Mouse (Mus musculus) neural tube, embryonic 15.5 days (tissue): ENCODE measurements at regions not wholly inside any gene's neighbourhood (a gene's known extent, or its start where the extent isn't known, plus 50 kb on each side); places are given as distances from the start of the nearest gene placed in this dataset.
A peak's percentile ranks its signal among the peaks of the same experiment; 100 is the strongest.

ENCODE experiments used
- ATAC-seq: fragments of 200-750 bp; cut with Nextera tagmentation; 2 replicates; pipeline ENCODE4 v1.8.0; 2017; ENCODE audit warnings: mild to moderate bottlenecking, moderate TSS enrichment, moderate library complexity; ENCODE audit not compliant: low FRiP score
- H3K27ac ChIP-seq: fragments of 300-500 bp; sonication (generic); replicated peaks from 2 replicates; pipeline ENCODE4 v1.5.1; 2015; ENCODE audit warnings: mild to moderate bottlenecking, inconsistent platforms
- H3K27me3 ChIP-seq: fragments of 300-500 bp; sonication (generic); replicated peaks from 2 replicates; pipeline ENCODE4 v1.6.1; 2015; ENCODE audit warnings: inconsistent platforms
- H3K36me3 ChIP-seq: fragments of 300-500 bp; sonication (generic); 2 replicates; pipeline ENCODE4 v1.6.1; 2015; ENCODE audit warnings: inconsistent platforms
- H3K4me1 ChIP-seq: fragments of 300-500 bp; sonication (generic); 2 replicates; pipeline ENCODE4 v1.6.1; 2015; ENCODE audit warnings: inconsistent platforms
- H3K4me2 ChIP-seq: fragments of 300-500 bp; sonication (generic); 2 replicates; pipeline ENCODE4 v1.6.1; 2015; ENCODE audit warnings: inconsistent platforms, mild to moderate bottlenecking, moderate library complexity
- H3K4me3 ChIP-seq: fragments of 300-500 bp; sonication (generic); replicated peaks from 2 replicates; pipeline ENCODE4 v1.5.1; 2015; ENCODE audit warnings: mild to moderate bottlenecking, inconsistent platforms
- H3K9ac ChIP-seq: fragments of 300-500 bp; sonication (generic); replicated peaks from 2 replicates; pipeline ENCODE4 v1.6.1; 2015; ENCODE audit warnings: mild to moderate bottlenecking, inconsistent platforms
- H3K9me3 ChIP-seq: fragments of 300-500 bp; sonication (generic); replicated peaks from 2 replicates; pipeline ENCODE4 v1.6.1; 2016; ENCODE audit warnings: inconsistent platforms
- WGBS: fragments of 180-500 bp; shearing (Covaris S2); methylation state at CpG from one replicate; pipeline ENCODE4 v1.1.7; 2015; ENCODE audit warnings: mixed read lengths; 5-methylcytosine and 5-hydroxymethylcytosine counted together

DNA sequence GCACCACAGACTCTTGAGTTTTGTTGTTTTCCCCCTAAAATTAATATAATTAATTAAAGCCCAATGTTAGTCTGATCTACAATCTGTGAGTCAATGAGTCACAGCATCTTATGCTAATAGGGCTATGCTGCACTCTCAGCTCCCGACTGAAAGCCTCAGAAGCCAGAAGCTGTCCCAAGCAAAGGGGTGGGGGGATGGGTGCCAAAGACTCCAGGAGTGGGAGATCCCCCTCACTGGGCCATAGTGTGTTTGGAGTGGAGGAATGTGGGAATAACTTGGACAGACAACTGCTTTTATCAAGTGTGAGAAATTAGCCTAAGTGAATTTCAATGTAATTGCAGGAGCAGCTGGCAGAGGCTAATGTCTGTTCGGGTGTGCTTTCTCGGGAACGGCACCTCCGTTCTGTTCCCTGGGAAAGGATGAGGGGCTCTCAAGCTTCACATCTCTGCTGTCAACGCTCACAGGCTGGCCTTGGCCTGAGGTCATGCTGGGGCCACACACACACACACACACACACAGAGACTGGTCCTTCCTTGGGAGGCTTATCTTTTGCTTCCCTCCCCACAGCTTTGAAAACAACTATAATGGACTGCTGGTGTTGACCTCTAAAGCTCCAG, 124.2 kb upstream of the 1700016C15Rik start:
- peaks cover 4% of the 10 kb centered on the region; the same call in 1 of the 2 replicates for H3K4me1 ChIP-seq
- WGBS = 16% methylated on average over 6 of the region's 6 CpGs
- no peak for ATAC-seq
- H3K4me3 ChIP-seq = no peak overlapping the region
- H3K27me3 ChIP-seq = no peaks in the 10 kb centered on the region
- no peaks in the 10 kb centered on the region for H3K9me3 ChIP-seq
- no peak overlapping the region for H3K9ac ChIP-seq
- H3K36me3 ChIP-seq = no peaks in the 10 kb centered on the region
- no peak overlapping the region for H3K4me2 ChIP-seq
- no peak overlapping the region for H3K27ac ChIP-seq

DNA sequence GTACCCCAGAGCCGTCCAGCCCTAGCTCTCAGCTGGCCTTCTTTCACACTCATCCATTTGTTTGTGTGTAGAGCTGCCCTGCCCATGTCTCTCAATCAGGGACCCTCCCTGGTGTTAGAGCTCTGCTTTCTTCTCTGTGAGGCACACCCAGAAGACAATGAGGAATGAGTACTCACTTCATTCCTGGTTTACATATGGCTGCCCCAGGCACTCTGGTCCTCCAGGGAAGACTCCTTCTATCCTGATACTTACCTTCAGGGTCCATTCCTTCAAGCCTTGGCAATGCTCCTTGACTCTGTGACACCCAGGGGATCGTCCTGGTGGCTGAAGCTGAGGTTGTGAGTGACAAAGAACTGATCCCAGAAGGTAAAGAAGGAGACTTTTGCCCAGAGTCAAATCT, 122.0 kb upstream of the 1700016C15Rik start:
- peaks cover 4% of the 10 kb centered on the region; the same call in 1 of the 2 replicates for H3K4me1 ChIP-seq
- no peaks in the 10 kb centered on the region for H3K36me3 ChIP-seq
- no peak overlapping the region for H3K4me2 ChIP-seq
- H3K27ac ChIP-seq = no peak overlapping the region
- H3K9me3 ChIP-seq = no peaks in the 10 kb centered on the region
- no peak overlapping the region for H3K9ac ChIP-seq
- no peaks in the 10 kb centered on the region for H3K27me3 ChIP-seq
- no peak for ATAC-seq
- no peak overlapping the region for H3K4me3 ChIP-seq
- 85% methylated on average over 2 of the region's 2 CpGs for WGBS

GRCm38 (mm10) chr1:177608551-177609020, 121.0 kb upstream of the 1700016C15Rik start:
- 86% methylated on average over 18 of the region's 18 CpGs for WGBS
- H3K4me1 ChIP-seq = peaks cover 4% of the 10 kb centered on the region; the same call in 1 of the 2 replicates
- H3K9ac ChIP-seq = no peak overlapping the region
- no peaks in the 10 kb centered on the region for H3K9me3 ChIP-seq
- H3K4me3 ChIP-seq = no peak overlapping the region
- no peak overlapping the region for H3K27ac ChIP-seq
- ATAC-seq = no peak
- H3K36me3 ChIP-seq = no peaks in the 10 kb centered on the region
- H3K27me3 ChIP-seq = no peaks in the 10 kb centered on the region
- no peak overlapping the region for H3K4me2 ChIP-seq

GRCm38 (mm10) chr1:177609226-177609625, 120.4 kb upstream of the 1700016C15Rik start:
- WGBS = 58% methylated on average over 2 of the region's 2 CpGs
- Histone ChIP-seq H3K4me3 (no peak overlapping the region), H3K36me3 (no peaks in the 10 kb centered on the region), H3K9me3 (no peaks in the 10 kb centered on the region), H3K27ac (no peak overlapping the region), H3K4me2 (no peak overlapping the region), H3K4me1 (peaks cover 4% of the 10 kb centered on the region; the same call in 1 of the 2 replicates), H3K27me3 (no peaks in the 10 kb centered on the region), H3K9ac (no peak overlapping the region)
- no peak for ATAC-seq

DNA sequence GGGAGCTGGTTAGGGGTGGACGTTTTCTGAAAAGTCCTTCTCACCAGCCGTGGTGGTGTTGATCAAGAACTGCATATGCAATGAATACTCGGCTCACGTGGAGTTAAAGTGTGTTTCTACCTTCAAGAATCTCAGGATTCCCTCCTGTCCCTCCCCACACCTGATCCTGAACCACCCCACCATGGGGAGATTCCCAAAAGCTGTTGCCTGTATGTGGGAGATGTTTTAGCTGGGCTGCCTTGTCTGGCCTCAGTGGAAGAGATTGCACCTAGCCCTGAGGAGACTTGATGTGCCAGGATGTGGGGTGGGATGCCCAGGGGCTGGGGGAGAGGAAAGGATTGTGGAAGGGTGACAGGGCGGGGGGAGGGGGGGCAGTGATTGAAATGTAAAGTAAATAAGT, 119.9 kb upstream of the 1700016C15Rik start:
- Histone ChIP-seq H3K9ac (no peak overlapping the region), H3K4me1 (peaks cover 4% of the 10 kb centered on the region; the same call in 1 of the 2 replicates), H3K4me2 (no peak overlapping the region), H3K27ac (no peak overlapping the region), H3K27me3 (no peaks in the 10 kb centered on the region), H3K9me3 (no peaks in the 10 kb centered on the region), H3K4me3 (no peak overlapping the region), H3K36me3 (no peaks in the 10 kb centered on the region)
- ATAC-seq = no peak
- WGBS = 80% methylated on average over 5 of the region's 5 CpGs

- no peaks in the 10 kb centered on the region for H3K36me3 ChIP-seq
- peaks cover 4% of the 10 kb centered on the region; the same call in 1 of the 2 replicates for H3K4me1 ChIP-seq
- 87% methylated on average over 2 of the region's 2 CpGs for WGBS
- H3K4me2 ChIP-seq = no peak overlapping the region
- H3K27ac ChIP-seq = no peak overlapping the region
- no peak overlapping the region for H3K4me3 ChIP-seq
- no peak overlapping the region for H3K9ac ChIP-seq
- no peaks in the 10 kb centered on the region for H3K9me3 ChIP-seq
- no peaks in the 10 kb centered on the region for H3K27me3 ChIP-seq
- no peak for ATAC-seq
These were observed 119.5 kb upstream of the 1700016C15Rik start for GRCm38 (mm10) chr1:177610156-177610555.

- Histone ChIP-seq H3K27me3 (no peaks in the 10 kb centered on the region), H3K4me2 (no peak overlapping the region), H3K4me1 (no peaks in the 10 kb centered on the region), H3K9ac (no peak overlapping the region), H3K36me3 (no peaks in the 10 kb centered on the region), H3K9me3 (no peaks in the 10 kb centered on the region), H3K4me3 (no peak overlapping the region), H3K27ac (no peak overlapping the region)
- no peak for ATAC-seq
- 50% methylated on average over 7 of the region's 7 CpGs for WGBS
These were observed 117.1 kb upstream of the 1700016C15Rik start for GRCm38 (mm10) chr1:177612546-177612945.

- ATAC-seq = no peak
- no peak overlapping the region for H3K27ac ChIP-seq
- WGBS = 91% methylated on average over 9 of the region's 9 CpGs
These were observed 114.0 kb upstream of the 1700016C15Rik start for GRCm38 (mm10) chr1:177615609-177616008.

DNA sequence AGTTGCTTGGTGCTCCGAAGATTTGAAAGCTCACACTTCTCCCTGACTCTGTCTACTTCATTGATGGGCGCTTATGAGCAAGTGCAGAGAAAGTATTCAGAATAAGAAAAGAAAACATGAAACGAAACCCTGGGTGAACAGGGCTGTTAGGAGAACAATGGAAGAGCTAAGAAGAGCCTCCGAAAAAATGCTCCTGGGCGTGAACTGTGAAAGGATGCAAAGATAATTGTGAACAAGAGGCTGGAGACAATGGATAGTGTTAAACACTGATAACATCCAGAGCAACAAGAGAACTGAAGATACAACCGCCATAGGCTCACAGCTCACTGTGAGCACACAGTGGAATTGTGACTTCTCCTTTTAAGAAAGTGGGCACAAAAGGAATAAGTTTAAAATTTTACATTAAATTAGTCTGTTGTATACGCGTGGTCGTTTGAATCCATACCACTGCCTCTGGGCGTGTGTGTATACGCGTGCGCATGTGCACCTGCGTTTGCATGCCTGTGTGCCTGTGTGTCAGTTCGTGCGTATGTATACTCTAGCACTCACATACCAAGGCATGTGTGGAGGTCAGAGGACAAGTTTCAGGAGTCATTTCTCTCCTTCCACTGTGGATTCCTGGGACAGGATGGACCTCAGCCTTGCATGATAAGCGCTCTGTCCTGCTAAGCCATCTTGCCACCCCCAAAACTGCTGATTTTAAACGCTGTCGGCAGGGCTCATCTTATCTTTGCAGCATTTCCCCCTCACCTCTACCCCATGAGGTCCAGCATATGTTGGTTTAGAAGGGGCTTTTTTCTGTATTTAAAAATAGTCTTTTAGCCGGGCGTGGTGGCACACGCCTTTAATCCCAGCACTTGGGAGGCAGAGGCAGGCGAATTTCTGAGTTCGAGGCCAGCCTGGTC, 113.0 kb upstream of the 1700016C15Rik start:
- Histone ChIP-seq H3K36me3 (no peaks in the 10 kb centered on the region), H3K27ac (no peak overlapping the region), H3K4me3 (no peak overlapping the region), H3K27me3 (no peaks in the 10 kb centered on the region), H3K9me3 (no peaks in the 10 kb centered on the region), H3K4me1 (no peaks in the 10 kb centered on the region), H3K4me2 (no peak overlapping the region), H3K9ac (no peak overlapping the region)
- ATAC-seq = no peak
- 79% methylated on average over 24 of the region's 24 CpGs for WGBS

More at GRCm38 (mm10) chr1:177615609-177616008, 114.0 kb upstream of the 1700016C15Rik start:
- H3K4me3 ChIP-seq = no peak overlapping the region
- no peaks in the 10 kb centered on the region for H3K27me3 ChIP-seq
- no peaks in the 10 kb centered on the region for H3K36me3 ChIP-seq
- no peak overlapping the region for H3K9ac ChIP-seq
- H3K4me1 ChIP-seq = no peaks in the 10 kb centered on the region
- no peaks in the 10 kb centered on the region for H3K9me3 ChIP-seq
- H3K4me2 ChIP-seq = no peak overlapping the region

GRCm38 (mm10) chr1:177620501-177621099, 109.0 kb upstream of the 1700016C15Rik start:
- H3K27ac ChIP-seq = no peak overlapping the region

GRCm38 (mm10) chr1:177621854-177622590, 107.6 kb upstream of the 1700016C15Rik start:
- no peaks in the 10 kb centered on the region for H3K36me3 ChIP-seq
- 52% methylated on average over 17 of the region's 17 CpGs for WGBS
- no peak overlapping the region for H3K9ac ChIP-seq
- no peak overlapping the region for H3K4me2 ChIP-seq
- ATAC-seq = no peak
- no peaks in the 10 kb centered on the region for H3K9me3 ChIP-seq
- H3K4me1 ChIP-seq = 0 out of 2 replicates have a peak, but pooled peaks cover 8% of the 10 kb centered on the region
- H3K27ac ChIP-seq = no peak overlapping the region
- no peak overlapping the region for H3K4me3 ChIP-seq
- no peaks in the 10 kb centered on the region for H3K27me3 ChIP-seq

More at GRCm38 (mm10) chr1:177620501-177621099, 109.0 kb upstream of the 1700016C15Rik start:
- H3K9ac ChIP-seq = no peak overlapping the region
- H3K4me3 ChIP-seq = no peak overlapping the region
- H3K4me1 ChIP-seq = 0 out of 2 replicates have a peak, but pooled peaks cover 8% of the 10 kb centered on the region
- WGBS = 79% methylated on average over 15 of the region's 15 CpGs
- H3K4me2 ChIP-seq = no peak overlapping the region
- no peaks in the 10 kb centered on the region for H3K9me3 ChIP-seq
- ATAC-seq = 0 out of 2 replicates have a peak, but pooled peaks have one; percentile 55
- H3K36me3 ChIP-seq = no peaks in the 10 kb centered on the region
- H3K27me3 ChIP-seq = no peaks in the 10 kb centered on the region
